Mouse (Mus musculus) olfactory bulb, adult 2 months (tissue): ENCODE measurements around the gene Lcn12.

Experiments
- CTCF ChIP-seq: fragments of 200-500 bp; IDR thresholded peaks from 2 replicates; pipeline ENCODE4 v1.5.1; 2012; ENCODE audit warnings: low read depth, mild to moderate bottlenecking, low read length, moderate library complexity; ENCODE audit not compliant: insufficient read depth
- POLR2A ChIP-seq: fragments of 200-500 bp; IDR thresholded peaks from 2 replicates; pipeline ENCODE4 v1.6.1; 2012; ENCODE audit warnings: mild to moderate bottlenecking, low read depth, low read length, moderate library complexity; ENCODE audit not compliant: insufficient read depth

GRCm38 (mm10) chr2:25463630-25464029 is 30.1 kb downstream of the Lcn12 start:
- TF ChIP-seq CTCF = no peak
- TF ChIP-seq POLR2A = no peak
